Mouse (Mus musculus) cerebellum, adult 8-10 months (tissue): ENCODE results near the gene Rhof.
A peak's percentile ranks its signal among the peaks of the same experiment; 100 is the strongest.

ENCODE experiments used
- DNase-seq: peaks from one replicate; pipeline ENCODE4 v3.0.0; 2022

Rhof gene

GRCm38 (mm10) chr5:123132308-123133071, at the start of gene Rhof:
TSS of gene Rhof (minus strand) at chr5:123132692.
- DNase-seq, result peak; percentile 89

GRCm38 (mm10) chr5:123181536-123181935, 49.0 kb upstream of the Rhof start:
- DNase-seq, result no peak

GRCm38 (mm10) chr5:123180390-123180789, 47.9 kb upstream of the Rhof start:
- no peak for DNase-seq

- no peak for DNase-seq
These were observed 46.3 kb upstream of the Rhof start for GRCm38 (mm10) chr5:123178792-123179191.

- DNase-seq, result peak; percentile 75
These were observed 39.3 kb upstream of the Rhof start for GRCm38 (mm10) chr5:123171646-123172350.

GRCm38 (mm10) chr5:123170365-123170764, 37.9 kb upstream of the Rhof start:
- no peak for DNase-seq

GRCm38 (mm10) chr5:123169284-123169683, 36.8 kb upstream of the Rhof start, which contains the start of gene Psmd9:
TSS of gene Psmd9 (plus strand) at chr5:123169413.
- no peak for DNase-seq

GRCm38 (mm10) chr5:123167591-123167990, 35.1 kb upstream of the Rhof start:
- no peak for DNase-seq

- DNase-seq, result no peak
These were observed 33.9 kb upstream of the Rhof start for GRCm38 (mm10) chr5:123166437-123166836.

GRCm38 (mm10) chr5:123162942-123163341, 30.4 kb upstream of the Rhof start:
- no peak for DNase-seq

- DNase-seq, result no peak
These were observed 27.8 kb upstream of the Rhof start for GRCm38 (mm10) chr5:123160341-123160740.

- DNase-seq, result no peak
These were observed 27.4 kb upstream of the Rhof start for GRCm38 (mm10) chr5:123159866-123160265.

- DNase-seq, result no peak
These were observed 27.0 kb upstream of the Rhof start for GRCm38 (mm10) chr5:123159446-123159845.

GRCm38 (mm10) chr5:123157972-123158371, 25.5 kb upstream of the Rhof start:
- DNase-seq, result no peak

- DNase-seq, result peak; percentile 26
These were observed 24.3 kb upstream of the Rhof start for GRCm38 (mm10) chr5:123156763-123157162.

GRCm38 (mm10) chr5:123155425-123155824, 22.9 kb upstream of the Rhof start:
- DNase-seq, result peak; percentile 67

GRCm38 (mm10) chr5:123152901-123153300, 20.4 kb upstream of the Rhof start:
- DNase-seq, result no peak

- peak; percentile 22 for DNase-seq
These were observed 19.3 kb upstream of the Rhof start for GRCm38 (mm10) chr5:123151707-123152362.

GRCm38 (mm10) chr5:123151077-123151476, 18.6 kb upstream of the Rhof start:
- no peak for DNase-seq

GRCm38 (mm10) chr5:123150641-123151040, 18.1 kb upstream of the Rhof start:
- DNase-seq, result peak; percentile 43

GRCm38 (mm10) chr5:123149451-123150400, 17.2 kb upstream of the Rhof start:
- peak; percentile 91 for DNase-seq

- DNase-seq, result peak; percentile 45
These were observed 15.7 kb upstream of the Rhof start for GRCm38 (mm10) chr5:123148073-123148722.
